Mouse (Mus musculus) right cerebral cortex, postnatal 4 days (tissue): ENCODE measurements around the gene Ndufa7.
A peak's percentile ranks its signal among the peaks of the same experiment; 100 is the strongest.

ENCODE experiments used
- DNase-seq: peaks from one replicate; pipeline ENCODE4 v3.0.0-alpha.2; 2022

Gene Ndufa7

DNA sequence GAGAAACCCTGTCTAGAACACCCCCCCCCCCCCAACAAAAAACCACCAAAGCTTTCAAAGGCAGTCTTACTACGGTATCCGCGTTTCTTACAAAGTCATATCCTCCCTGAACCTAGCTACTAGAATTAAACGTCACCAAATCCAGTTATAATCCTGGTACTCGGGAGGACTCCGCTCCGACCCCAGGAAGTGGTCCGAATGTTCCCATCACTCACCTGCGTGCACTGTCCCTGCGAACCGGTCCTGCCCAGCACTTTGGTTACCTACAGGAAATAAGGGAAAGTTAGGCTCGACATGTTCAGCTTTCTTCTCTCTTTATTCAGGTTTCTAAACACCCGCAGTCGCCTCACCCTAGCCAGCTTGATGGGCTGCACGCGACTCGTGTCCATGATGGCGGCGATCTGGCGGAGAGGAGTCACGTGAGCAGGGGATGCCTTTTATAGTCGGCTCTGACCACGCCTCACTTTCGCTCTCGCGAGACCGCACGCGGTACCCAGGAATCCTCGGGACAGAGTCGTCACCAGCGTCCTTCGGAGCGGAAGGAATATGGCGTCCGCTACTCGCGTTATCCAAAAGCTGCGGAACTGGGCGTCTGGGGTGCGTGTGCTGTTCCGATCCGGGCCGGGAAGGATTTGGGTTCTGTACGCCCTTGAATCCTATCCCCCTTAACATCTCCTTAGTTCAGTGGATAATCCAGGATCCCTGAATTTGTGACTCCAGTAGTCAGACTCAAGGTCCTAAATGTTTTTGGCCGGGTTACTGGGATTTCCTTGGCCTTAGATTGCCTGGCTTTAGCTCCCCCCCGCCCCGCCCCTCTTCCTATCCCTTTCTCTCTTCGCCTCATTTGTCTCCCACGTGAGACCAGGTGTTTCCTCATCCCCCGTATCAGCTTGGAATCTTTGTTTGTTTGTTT, at the start of gene Ndufa7, which contains the start of gene Rps28:
Ndufa7 (plus strand) TSS at position 489 of the 913 bp plus-strand sequence.
Rps28 (minus strand) TSS at position 479 of the 913 bp plus-strand sequence.
- DNase-seq, result peak; percentile 93

- no peak for DNase-seq
These were observed 49.7 kb upstream of the Ndufa7 start for GRCm38 (mm10) chr17:33774573-33775155.

GRCm38 (mm10) chr17:33775287-33775686, 49.1 kb upstream of the Ndufa7 start:
- DNase-seq, result no peak

- peak; percentile 80 for DNase-seq
These were observed 45.0 kb upstream of the Ndufa7 start for GRCm38 (mm10) chr17:33779271-33779966.

- no peak for DNase-seq
These were observed 44.4 kb upstream of the Ndufa7 start for GRCm38 (mm10) chr17:33779967-33780295.

GRCm38 (mm10) chr17:33780431-33780830, 43.9 kb upstream of the Ndufa7 start:
- no peak for DNase-seq

DNA sequence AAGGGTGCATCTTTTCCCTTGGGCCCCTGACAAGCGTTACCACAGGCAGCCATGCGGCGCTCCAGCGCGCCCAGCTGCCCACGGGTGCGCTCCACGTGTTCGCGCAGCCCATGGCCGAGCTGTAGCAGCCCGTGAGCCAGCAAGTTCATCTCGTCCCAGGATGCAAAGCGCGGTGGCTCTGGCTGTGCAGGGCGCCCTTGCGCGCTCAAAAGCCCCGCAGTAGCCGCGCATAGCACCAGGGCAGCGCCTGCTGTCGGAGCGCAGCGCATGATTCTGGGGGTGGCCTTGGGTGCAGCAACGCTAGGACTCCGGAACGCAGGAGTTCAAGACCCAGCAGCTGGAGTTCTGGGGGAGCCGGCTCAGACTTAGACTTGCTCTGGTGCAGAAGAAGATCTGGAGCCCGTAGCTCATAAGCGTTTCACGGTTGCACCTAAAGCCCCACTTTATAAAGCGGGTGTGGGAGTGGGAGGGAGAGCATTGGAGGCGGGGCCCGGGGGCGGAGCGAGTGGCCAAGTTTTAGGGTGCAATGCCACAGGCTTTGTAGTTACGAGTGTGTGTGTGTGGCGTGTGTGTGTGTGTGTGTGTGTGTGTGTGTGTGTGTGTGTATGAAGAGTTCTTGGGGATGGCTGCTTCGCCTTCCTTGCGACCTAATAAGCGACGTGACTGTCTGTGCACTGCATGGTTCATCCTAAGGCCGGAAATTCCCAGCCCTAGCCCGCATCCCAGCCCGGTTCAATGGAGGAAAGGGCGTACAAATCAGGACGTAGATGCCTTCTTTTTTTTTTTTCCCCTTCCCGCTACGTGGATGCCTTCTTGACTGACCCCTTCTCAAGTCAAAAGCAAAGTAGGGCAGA, 43.0 kb upstream of the Ndufa7 start, which contains the start of gene Angptl4:
Angptl4 (minus strand) TSS at position 707 of the 854 bp plus-strand sequence.
- peak; percentile 33 for DNase-seq

DNA sequence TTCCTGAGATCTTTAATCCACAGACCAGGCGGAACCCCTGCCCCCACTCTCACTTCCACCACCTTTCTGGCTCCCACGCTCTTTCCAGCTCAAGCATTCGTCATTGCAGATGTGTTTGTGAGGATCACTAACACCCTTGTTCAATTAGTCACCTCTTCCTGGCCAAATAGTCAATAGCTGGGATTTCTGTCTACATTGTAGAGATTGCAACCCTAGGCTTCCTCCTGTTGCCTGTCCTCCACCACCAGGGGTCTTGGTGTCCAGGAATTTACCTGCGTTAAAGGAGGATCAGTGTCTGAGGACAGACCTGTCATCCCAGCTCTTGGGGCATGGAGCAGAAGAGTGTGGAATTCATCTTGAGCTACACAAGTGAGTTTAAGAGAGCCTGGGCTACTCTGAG, 42.3 kb upstream of the Ndufa7 start:
- no peak for DNase-seq

DNA sequence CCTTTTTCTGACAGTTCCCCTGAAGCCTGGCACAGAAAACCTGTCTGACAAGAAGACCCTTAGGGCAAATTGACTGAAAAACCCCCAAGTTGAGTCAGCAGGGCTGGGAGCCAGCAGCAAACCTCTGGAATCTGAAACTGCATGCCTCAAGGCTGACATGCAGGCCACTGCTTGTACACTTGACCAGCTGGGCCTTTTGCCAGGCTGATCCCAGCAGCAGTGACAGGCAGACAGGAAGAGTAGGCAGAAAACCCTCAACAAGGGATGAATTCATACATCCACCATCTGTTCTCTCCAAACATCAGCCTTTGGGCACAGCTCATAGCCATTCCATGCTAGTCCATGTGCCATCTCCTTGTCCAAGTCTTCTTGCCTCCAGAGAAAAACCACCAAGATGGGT, 41.0 kb upstream of the Ndufa7 start:
- peak; percentile 32 for DNase-seq

DNA sequence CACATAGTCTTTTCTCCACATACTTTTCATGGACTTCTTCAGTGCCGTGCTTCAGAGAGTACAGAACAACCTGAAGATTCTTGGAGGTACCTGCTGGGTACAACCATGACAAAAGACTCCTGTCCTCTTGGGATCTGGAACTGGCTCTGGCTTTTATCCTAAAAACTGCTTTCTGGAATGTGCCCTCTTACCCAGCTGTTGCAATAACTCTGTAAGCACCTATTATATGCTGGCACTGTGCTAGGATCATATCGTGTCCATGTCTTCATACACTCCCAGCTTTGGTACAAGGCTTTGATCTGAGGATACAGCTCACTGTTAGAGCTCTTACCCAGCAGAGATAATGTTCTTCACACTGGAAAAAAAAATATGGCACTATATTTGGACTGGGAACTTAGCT, 39.4 kb upstream of the Ndufa7 start:
- DNase-seq, result no peak

DNA sequence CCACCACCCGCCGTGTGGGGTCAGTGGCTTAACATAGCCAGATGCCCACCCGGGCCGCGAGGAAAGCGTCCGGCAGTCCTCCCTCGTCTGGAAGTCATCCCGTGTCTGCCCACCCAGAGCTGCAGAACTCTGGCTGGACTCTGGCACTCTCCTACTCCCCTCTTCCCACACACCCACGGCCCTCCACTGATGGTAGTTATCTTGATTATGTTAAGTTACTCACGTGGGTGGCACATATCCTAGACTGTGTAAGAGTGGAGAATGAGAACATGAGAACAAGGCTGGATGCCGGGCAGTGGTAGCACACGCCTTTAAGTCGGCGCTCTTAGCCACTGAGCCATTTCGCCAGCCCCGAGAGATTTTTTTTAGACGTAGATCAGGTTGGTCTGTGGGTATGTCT, 38.0 kb upstream of the Ndufa7 start:
- no peak for DNase-seq

- no peak for DNase-seq
These were observed 35.6 kb upstream of the Ndufa7 start for GRCm38 (mm10) chr17:33788732-33789131.

DNA sequence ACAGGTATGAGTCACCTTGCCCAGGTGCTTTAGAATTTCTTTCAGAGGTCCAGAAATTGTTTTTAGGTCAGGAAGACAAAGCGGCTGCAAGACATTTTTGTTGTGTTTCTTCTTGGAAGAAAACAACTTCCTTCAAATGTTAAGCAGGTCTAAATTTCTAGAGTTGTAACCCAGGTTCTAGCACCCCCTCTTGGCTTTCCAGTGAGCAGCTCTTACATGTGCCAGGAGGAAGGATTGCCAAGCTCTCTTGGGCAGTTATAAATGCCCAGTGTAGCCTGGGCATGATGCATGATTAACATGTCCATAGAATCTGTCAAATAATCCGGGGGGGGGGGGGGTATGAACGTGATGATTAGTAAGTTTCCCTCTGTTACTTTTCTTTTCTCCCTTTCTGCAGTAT, 26.1 kb upstream of the Ndufa7 start:
- no peak for DNase-seq

DNA sequence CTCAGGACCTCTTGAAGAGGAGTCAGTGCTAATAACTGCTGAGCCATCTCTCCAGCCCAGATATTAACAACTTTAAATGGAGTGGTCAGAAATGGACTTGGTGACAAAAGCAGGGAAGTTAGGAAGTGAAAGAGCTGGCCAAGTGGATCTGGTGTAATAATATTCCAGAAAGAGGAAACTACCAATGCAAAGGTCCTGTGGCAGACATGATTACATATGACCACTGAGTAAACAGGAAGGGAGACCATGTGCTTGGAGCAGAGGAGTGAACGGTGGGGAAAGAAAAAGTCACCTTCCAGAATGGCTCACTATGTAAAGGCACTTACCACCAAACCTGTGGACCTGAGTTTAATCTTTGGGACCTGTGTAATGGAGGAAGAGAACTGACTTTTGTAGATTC, 25.1 kb upstream of the Ndufa7 start:
- no peak for DNase-seq

- DNase-seq, result no peak
These were observed 22.2 kb upstream of the Ndufa7 start for GRCm38 (mm10) chr17:33802221-33802620.

GRCm38 (mm10) chr17:33804205-33804604, 20.2 kb upstream of the Ndufa7 start:
- no peak for DNase-seq

- DNase-seq, result no peak
These were observed 19.6 kb upstream of the Ndufa7 start for GRCm38 (mm10) chr17:33804745-33805144.

GRCm38 (mm10) chr17:33807181-33807888, 17.0 kb upstream of the Ndufa7 start:
- no peak for DNase-seq

- no peak for DNase-seq
These were observed 16.2 kb upstream of the Ndufa7 start for GRCm38 (mm10) chr17:33808192-33808591.

DNA sequence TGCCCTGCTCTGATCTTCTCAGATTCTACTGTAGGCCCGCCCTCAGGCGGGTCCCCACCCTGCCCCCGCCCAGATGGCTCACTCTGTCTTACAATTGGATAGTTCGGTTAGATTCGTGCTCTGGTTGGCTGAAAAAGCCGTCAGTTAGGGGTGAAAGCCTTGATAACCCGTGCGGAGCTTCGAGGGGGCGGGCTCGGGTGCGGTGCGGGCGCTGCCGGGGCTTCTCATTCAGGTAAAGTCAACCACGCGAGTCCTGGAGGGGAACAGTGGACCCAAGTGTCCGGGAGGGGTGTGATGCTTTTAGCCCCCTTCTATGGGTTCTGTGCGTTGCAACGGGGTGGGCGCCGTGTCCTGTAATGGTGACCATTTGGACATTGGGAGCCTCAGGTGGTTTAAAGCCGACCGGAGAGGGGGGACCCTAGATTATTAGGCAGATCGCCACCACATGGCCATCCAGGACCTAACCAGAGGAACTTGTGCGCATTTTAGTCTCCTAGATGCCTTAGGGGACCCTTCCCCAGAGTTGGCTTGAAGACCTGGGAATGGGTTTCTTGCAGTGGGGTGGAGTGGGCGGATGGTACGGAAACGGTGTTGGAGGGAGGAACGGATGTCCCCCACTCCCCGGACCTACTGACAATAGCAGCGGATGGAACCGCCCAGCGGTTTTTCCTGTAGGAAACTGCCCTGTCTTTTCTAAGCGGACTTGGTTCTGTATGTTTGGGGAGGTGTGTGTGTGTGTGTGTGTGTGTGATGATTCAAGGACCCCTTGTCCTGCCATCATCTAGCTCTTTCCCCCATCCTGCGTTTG, 13.8 kb upstream of the Ndufa7 start, which contains the start of gene Kank3:
Kank3 (plus strand) TSS at position 186 of the 808 bp plus-strand sequence.
- peak; percentile 96 for DNase-seq

DNA sequence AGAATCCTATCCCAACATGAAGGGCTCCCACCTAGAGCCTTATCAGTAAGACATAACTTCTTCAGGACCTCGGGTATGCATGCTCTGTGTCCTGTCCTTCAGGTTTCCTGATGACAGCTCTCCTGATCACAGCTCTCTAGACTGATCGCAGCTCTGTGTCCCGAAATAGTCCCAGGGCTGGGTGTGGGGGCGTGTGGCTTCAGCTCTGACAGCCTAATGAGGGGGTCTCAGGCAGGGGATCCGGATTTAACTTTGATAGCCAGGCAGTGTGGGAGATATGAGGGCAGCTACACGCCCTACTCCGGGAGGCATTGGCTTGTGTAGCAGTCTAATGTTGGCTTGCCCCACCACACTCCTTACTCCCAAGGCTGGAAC, 13.2 kb upstream of the Ndufa7 start:
- DNase-seq, result no peak
